Mouse (Mus musculus) megakaryocyte-erythroid progenitor cell, adult 5-6 weeks (primary cell): ENCODE data around the gene Fzd1. TPM values are rescaled to one million over a fixed set of nuclear protein-coding genes. Genes with fewer than 3 reads are reported as not detected.

Source experiments
- ATAC-seq: replicated peaks from 2 replicates; pipeline ENCODE4 v1.8.0; 2016; ENCODE audit warnings: mild to moderate bottlenecking, inconsistent platforms; ENCODE audit not compliant: severe bottlenecking, poor library complexity, low FRiP score, low TSS enrichment
- total RNA-seq, 2 experiments: library from RNA; stranded (forward) in 1 of 2; stranded (reverse) in 1 of 2; fragments of 200-1000, 215-1000 nt in 1 of 2; fragments of >200 nt in 1 of 2; fragmentation: Nextera tagmentation in 1 of 2; gene quantifications; 2 replicates each; pipeline ENCODE4 v1.2.3; 2014 to 2017

The Fzd1 gene
- total RNA-seq, 2 experiments from 2014 or later = not detected

DNA sequence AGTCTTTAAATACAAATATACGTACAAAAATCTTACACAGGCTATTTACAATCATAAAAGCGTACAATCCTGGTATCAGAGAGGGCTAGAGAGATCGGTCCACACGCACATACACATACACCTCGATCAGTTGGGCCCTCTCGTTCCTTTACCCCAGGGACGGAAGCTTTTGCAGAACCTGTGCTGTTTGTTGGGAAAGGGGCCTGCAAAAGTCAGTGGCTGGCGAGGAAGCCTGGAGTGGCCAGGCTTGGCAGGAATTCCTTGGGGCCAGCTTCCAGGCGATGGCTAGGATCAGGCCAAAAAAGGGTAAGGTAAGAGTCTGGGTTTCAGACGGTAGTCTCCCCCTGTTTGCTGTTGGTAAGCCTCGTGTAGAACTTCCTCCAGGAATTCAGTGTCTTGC lies 2.5 kb downstream of the Fzd1 start:
- ATAC-seq = no peak

DNA sequence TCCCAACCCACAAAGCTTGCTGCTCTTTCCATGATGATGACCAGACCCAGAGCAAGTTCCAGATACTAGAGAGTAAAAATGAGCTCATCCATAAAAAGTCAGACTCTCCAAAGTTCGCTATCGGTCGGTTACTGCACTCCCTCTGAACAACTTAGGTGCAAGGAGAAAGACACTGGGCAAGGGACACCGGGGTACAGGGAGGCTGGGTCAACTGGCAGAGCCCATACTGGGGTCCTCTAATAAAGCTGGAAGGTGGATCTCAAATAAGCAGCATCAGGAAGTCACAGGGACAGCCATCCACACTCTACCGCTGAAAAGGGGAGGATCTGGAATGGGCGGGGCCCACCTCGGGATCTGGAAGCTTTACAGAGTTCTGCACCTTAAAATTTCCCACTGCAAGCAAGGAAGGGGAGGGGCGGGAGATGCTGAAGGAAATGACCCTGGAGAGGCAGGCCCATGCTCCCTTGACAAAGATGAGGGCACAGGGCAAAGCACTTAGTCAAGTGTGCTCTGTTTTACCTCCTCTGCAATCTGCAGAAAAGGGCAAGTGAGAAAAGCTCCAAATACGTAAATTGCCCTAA lies 3.0 kb downstream of the Fzd1 start:
- ATAC-seq = no peak

DNA sequence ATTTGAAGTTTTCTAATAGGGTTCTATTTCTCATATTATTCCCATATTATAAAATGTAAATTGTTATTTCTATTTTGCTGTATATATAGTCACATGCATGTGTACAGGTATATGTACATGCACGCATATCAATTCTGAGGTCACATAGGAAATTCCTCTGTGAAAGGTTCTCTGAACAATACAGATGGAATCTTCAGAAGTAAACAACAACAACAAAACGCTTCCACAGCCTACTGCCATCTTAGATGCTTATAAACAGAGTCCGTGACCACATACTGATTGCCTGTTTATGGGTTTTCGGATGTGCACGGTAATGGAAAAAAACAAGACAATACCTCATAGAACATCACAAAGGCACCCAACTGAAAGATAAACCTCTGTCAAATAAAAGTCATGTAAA lies 4.7 kb downstream of the Fzd1 start:
- ATAC-seq = no peak

DNA sequence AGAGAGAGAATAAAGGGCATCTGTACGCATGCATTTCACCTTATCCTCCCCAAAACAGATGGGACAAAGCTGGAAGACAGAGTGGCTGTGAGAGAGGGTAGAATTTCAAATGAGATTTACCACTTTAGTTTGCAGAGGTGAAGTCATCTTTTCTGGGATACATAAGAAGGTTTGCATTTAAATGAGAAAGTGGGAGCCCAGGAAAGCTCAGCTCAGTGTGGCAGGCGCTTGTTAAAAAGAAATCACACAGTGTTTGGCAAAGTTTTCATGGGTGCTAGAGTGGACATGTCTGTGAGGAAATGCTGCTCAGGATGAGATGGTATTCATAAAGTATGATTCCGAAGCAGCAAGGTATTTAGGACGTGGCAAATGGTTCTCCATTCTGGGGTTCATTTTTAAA lies 15.1 kb downstream of the Fzd1 start:
- no peak for ATAC-seq

DNA sequence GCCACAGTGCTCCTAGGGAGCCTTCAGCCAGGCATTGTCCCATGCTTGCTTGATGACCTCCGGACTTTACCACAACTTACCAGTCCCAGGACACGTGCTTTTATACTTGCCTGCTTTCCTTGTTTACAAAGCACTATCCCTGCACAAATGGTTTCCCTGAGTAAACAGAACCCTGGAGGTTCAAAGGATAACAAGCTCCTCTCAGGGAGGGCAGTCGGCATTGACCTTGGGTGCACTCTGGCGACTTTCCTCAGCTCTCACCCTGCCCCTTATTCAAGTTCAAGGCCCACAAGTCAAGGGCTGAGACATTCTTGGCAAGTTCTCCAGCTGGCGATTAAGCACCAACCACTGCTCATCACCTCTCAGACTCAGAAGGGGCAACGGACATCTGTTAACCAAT lies 20.8 kb downstream of the Fzd1 start:
- no peak for ATAC-seq

DNA sequence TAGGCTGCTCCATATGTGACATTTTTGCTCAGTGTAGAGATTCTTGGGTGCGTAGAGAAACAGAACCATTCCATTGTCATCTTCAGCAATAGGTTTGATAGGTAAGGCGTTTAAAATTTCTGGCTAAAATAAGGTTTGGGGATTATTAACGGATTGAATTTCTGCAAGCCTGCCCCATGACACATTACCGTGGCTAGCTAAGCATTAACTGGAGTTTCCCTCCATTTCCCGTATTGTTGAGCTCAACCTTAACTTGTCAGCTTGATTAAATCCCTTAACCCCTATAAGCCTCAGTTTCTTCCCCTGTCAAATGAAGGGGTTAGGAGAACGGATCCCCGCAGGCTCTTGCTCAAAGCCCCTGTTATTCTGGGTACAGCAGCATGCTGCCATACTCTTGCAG lies 22.4 kb downstream of the Fzd1 start:
- ATAC-seq = no peak

DNA sequence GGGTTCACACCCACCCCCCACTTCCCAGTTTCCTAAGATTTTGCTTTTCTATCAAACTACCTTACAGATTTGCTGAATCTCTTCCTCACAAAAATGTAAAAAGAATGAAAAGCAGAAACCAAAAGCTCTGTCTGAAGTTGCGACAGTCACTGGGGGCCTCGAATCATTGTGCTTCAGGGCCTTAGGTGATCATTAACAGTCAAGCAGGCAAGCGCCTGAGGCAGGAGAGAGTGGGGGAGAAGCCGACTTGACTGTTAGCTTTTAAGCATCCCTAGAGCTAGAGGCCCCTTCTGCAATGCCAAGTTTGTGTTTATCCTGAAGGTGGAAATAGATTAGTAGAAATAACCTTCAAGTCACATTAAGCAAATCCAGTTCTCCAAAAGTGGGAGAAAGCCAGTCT lies 24.6 kb downstream of the Fzd1 start:
- no peak for ATAC-seq

DNA sequence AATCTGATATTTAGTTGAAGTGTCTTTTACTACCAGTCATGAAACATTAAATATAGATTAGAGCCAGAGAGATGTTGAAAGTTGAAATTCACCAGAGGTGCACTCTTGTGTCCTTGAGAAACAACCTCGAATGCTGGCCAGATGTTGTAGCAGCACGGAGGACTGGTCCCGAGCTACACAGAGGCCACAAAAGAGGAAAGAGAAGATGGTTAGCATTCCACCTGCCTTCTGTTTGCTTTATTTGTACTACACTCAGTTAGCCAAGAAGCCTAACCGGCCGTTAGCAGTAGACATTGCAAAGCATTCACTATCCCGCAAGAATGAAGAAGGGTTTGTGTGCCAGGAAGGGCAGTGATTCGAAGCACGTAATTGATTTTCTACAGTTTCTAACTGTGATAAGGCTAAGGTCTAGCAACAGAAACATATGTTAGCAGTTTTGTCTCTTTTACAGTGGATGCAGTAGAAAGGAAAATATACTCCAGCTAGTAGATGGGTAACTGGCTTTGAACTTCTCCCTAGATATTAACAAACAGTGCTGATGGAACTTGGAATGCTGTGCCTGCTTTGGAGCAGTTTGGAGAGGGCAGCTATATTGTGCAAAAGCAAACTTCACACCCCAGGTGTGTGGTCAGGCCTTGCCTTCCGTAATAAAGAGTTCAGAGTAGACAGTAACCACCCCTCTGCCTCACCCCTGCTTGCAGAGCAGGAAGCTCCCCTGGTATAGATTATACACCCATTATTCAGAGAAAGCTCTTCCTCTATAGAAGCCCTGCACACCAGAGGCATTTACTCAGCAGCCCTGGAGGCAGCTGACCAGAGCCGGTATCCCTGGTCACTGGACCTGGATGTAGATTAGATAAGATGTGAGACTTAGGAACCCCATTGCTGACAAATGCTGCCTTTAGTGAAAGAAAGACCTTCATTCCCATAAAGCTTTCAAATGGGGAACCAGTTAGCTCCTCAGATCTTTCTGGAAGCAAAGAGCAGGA lies 25.3 kb downstream of the Fzd1 start:
- no peak for ATAC-seq

DNA sequence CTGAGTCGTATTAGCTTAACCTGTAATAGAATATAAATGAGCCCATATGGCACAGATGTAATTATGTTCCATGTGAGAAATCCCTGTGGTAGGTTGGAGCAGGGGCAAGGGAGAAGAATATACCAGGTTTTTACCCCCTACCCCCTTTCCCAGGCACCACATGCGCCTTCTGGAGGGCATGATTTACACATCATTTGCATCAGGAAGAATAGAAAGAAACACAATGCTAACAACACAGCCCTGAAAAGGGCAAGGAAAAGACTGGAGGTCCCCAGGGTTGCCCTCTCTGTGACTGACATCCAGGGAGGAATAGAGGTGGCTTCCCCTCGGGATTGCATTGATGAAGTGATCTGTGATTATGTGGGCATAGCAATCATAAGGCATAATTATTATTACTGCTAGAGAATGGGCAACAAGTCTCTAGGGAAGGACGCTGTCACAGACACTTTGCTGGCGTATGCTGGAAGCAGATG lies 26.1 kb downstream of the Fzd1 start:
- ATAC-seq = no peak

DNA sequence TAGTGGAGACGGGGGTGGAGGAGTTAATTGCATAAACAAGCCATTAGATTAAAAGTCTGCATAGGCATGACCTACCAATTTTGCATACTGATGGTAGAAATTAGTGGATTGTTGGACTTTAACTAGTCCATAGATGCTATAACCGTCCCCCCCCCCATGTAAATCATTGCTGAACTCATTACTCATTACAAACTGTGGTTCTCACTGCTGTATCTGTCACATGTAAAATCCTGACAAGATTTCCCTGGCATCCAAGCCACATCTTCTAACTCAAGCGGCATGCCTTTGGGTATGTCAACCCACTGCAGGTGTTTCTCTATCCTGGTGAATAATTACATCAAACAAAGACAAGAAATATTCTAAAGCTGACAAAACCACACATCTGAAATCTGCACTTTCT lies 26.8 kb downstream of the Fzd1 start:
- ATAC-seq = no peak
